Mouse (Mus musculus) layer of hippocampus, postnatal 10 days (tissue): ENCODE measurements around the gene Cfap61. TPM values are rescaled to one million over a fixed set of nuclear protein-coding genes. Genes with fewer than 3 reads are reported as not detected.

Experiments
- DNase-seq, 2 experiments: peaks; one replicate each; pipeline ENCODE4 v3.0.0; 2021; ENCODE audit warnings: low spot score in 2 of 2
- total RNA-seq, 2 experiments: library from RNA; stranded (reverse); gene quantifications; 2 replicates each; pipeline ENCODE4 v1.2.3; 2021

Cfap61 gene
- total RNA-seq, 2 experiments from 2014 or later = 3.6 to 4.1 TPM

GRCm38 (mm10) chr2:146256321-146256875 is 321.8 kb downstream of the Cfap61 start:
- DNase-seq = peak; percentile 38 to 56

- no peak for DNase-seq
Measured at GRCm38 (mm10) chr2:146257037-146257436, 322.5 kb downstream of the Cfap61 start.

GRCm38 (mm10) chr2:146257609-146258008 is 323.0 kb downstream of the Cfap61 start:
- DNase-seq = no peak

- no peak for DNase-seq
Measured at GRCm38 (mm10) chr2:146258736-146259469, 324.3 kb downstream of the Cfap61 start.

GRCm38 (mm10) chr2:146259787-146260560 is 325.4 kb downstream of the Cfap61 start:
- DNase-seq = no peak

- DNase-seq = no peak
Measured at GRCm38 (mm10) chr2:146261146-146261545, 326.6 kb downstream of the Cfap61 start.

GRCm38 (mm10) chr2:146262215-146262614 is 327.6 kb downstream of the Cfap61 start:
- no peak for DNase-seq

GRCm38 (mm10) chr2:146262966-146263365 is 328.4 kb downstream of the Cfap61 start:
- DNase-seq = no peak

Other genes with a start within 250 kb of the Cfap61 start
- 10 to 100 TPM; 62.3 to 69.6 TPM for gene Naa20, start 32.7 kb upstream of the Cfap61 start, total RNA-seq
- gene Crnkl1, start 230 bp downstream of the Cfap61 start, total RNA-seq = 10 to 100 TPM; 19.2 to 20.6 TPM